Mouse (Mus musculus) embryonic fibroblast, embryonic 13.5 days (primary cell): ENCODE data around the gene Cobl.

ENCODE experiments used
- CTCF ChIP-seq: IDR thresholded peaks from 2 replicates; pipeline ENCODE4 v1.5.1; 2011; ENCODE audit warnings: mild to moderate bottlenecking, control low read depth, low read length, moderate library complexity, borderline replicate concordance; ENCODE audit not compliant: insufficient read depth
- POLR2A ChIP-seq: IDR thresholded peaks from 2 replicates; pipeline ENCODE4 v1.6.1; 2011; ENCODE audit warnings: low read depth, mild to moderate bottlenecking, control low read depth, low read length, moderate library complexity

DNA sequence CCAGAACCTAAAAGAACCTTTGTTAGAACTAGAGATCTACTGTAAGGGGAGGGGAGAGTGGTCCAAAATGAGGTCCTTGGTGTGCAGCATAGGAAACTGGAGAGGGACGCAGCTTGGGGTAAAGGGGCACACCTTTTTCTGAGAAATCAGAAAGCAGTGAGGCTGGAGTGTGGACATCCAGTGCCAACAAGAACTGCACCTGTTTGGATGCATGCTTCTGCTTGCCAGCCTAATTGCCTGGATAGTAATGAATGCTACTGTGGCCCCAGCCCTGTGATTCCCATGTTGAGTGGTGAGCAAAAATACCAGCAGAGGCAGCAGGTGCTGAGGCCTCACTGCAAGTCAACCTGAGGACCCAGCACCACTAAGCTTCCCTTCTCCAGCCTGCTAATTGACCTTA lies 469 bp upstream of the Cobl start:
- no peak for TF ChIP-seq POLR2A
- no peak for TF ChIP-seq CTCF
